Mouse (Mus musculus): Measurements from ENCODE around the gene Gm20918.
"Not testable (repeated sequence)": the region's sequence is repeated elsewhere in the genome, so short reads cannot be mapped to it uniquely, and the experiment has no call there.

Gene Gm20918

DNA sequence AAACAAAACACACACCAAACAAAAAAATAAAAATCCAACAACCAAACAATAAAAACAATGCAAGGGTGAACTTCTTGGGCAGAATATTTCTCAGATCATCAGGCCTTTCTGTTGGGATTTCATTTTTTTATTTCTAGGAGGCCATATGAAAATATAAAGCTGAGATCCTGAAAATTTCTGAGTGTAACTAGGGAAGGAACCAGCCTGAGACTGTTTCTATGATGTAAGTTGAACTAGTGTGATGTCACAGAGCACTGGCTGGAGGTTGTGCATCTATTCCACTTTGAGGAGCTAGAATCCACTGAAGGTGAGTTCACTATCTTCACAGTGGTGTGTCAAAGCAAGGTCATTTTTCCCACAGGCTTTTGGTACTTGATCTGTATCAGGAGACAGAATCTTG lies at the start of gene Gm20918:
TSS of gene Gm20918 (plus strand) at position 301 of the 400 bp plus-strand sequence.
- DNase-seq (ENCODE audit: extremely low spot score, low read depth, low spot score), result not testable (repeated sequence)
